Mouse (Mus musculus) limb, embryonic 14.5 days (tissue): Measurements from ENCODE around the gene Crtc1. TPM values are rescaled to one million over a fixed set of nuclear protein-coding genes. Genes with fewer than 3 reads are reported as not detected.

Experiments
- ATAC-seq: fragments of 200-750 bp; cut with Nextera tagmentation; 2 replicates; pipeline ENCODE4 v1.8.0; 2017; ENCODE audit warnings: low read depth, moderate number of reproducible peaks, moderate TSS enrichment; ENCODE audit not compliant: low FRiP score
- DNase-seq: peaks from one replicate; pipeline ENCODE4 v3.0.0-alpha.2; 2015; ENCODE audit warnings: low spot score
- H3K27ac ChIP-seq: fragments of 300-500 bp; sonication (generic); replicated peaks from 2 replicates; pipeline ENCODE4 v1.5.1; 2014; ENCODE audit warnings: low read depth, mild to moderate bottlenecking, low read length, moderate library complexity, mixed read lengths
- H3K27me3 ChIP-seq: fragments of 300-500 bp; sonication (generic); 2 replicates; pipeline ENCODE4 v1.6.1; 2014; ENCODE audit warnings: low read length, mixed read lengths; ENCODE audit not compliant: control insufficient read depth, insufficient read depth
- H3K36me3 ChIP-seq: fragments of 300-500 bp; sonication (generic); 2 replicates; pipeline ENCODE4 v1.6.1; 2014; ENCODE audit warnings: mild to moderate bottlenecking, low read length, moderate library complexity, mixed read lengths; ENCODE audit not compliant: control insufficient read depth, insufficient read depth
- H3K4me1 ChIP-seq: fragments of 300-500 bp; sonication (generic); 2 replicates; pipeline ENCODE4 v1.6.1; 2014; ENCODE audit warnings: antibody characterized with exemption, low read length, mixed read lengths; ENCODE audit not compliant: control insufficient read depth, insufficient read depth
- H3K4me2 ChIP-seq: fragments of 300-500 bp; sonication (generic); replicated peaks from 2 replicates; pipeline ENCODE4 v1.6.1; 2014; ENCODE audit warnings: low read depth, mild to moderate bottlenecking, low read length, moderate library complexity; ENCODE audit not compliant: severe bottlenecking
- H3K4me3 ChIP-seq: fragments of 300-500 bp; sonication (generic); replicated peaks from 2 replicates; pipeline ENCODE4 v1.5.1; 2014; ENCODE audit warnings: low read length
- H3K9ac ChIP-seq: fragments of 300-500 bp; sonication (generic); 2 replicates; pipeline ENCODE4 v1.6.1; 2014; ENCODE audit warnings: mild to moderate bottlenecking, low read depth, low read length, moderate library complexity; ENCODE audit not compliant: severe bottlenecking
- H3K9me3 ChIP-seq: fragments of 300-500 bp; sonication (generic); 2 replicates; pipeline ENCODE4 v1.6.1; 2016; ENCODE audit warnings: low read length; ENCODE audit not compliant: control insufficient read depth
- POLR2A ChIP-seq: fragments of 200-500 bp; IDR thresholded peaks from 2 replicates; pipeline ENCODE4 v1.8.0; 2012; ENCODE audit warnings: inconsistent platforms, mild to moderate bottlenecking, moderate library complexity, borderline replicate concordance; ENCODE audit not compliant: insufficient read depth, insufficient read length; ENCODE audit errors: extremely low read depth
- WGBS: fragments of 180-500 bp; shearing (Covaris S2); extraction: QIAGEN DNeasy Blood & Tissue Kit; methylation state at CpG from one replicate; pipeline ENCODE4 v1.1.7; 2014; 5-methylcytosine and 5-hydroxymethylcytosine counted together
- polyA plus RNA-seq, 2 experiments: library from polyadenylated mRNA; depleted of rRNA in 1 of 2; stranded (reverse) in 1 of 2; unstranded in 1 of 2; fragments of >200 nt; fragmentation: Nextera tagmentation in 1 of 2; extraction: Ambion mirVana in 1 of 2; gene quantifications; 2 replicates each; pipeline versions ENCODE4 v1.2.1 to v1.2.3; 2012 to 2014

Crtc1 gene
- polyA plus RNA-seq, 2 experiments: 26.3 to 37.8 TPM

DNA sequence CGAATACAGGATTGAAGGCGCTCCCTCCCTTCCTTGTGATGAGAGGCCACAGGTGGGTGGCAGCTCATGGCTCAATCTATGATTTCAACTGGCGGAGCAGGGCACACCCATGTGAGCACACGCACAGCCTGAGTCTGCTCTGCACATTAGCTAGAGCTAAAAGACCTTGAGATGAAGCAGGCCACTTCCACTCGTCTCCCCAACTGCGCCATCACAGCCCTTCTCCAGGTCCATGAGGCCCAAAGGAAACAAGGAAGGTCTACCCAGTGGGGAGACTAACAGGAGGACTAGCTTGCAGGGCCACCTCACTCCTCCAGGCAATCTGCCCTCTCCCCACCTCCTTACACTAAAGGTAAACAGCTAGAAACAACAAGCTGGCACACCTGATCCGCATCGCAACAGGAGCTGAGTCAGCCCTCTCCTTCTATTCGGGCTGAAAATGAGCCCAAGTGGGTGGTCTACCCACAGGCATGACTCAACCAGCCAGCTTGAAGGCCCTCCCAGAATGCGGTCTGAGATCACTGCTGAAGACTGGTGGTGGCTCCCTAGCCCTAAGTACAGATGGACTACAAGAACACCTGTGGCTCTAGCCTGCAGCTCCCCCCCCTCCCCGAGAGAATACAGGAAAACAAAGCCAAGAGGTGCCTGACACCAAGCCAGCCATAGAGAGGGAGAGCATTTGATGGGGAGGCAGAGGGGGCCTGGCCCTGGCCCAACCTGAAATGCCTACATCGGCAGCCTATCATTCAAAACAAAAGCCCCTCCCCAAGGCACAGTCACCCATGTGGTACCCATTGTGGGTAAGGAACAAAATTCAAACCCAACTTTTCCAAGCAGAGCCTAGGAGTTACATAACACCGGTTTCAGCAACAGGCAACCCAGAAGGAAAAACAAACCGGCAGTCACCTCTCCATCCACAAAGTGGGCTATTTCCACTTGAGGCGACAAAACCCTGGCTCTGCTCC, 88.1 kb downstream of the Crtc1 start:
- H3K27me3 ChIP-seq: no peaks in the 10 kb centered on the region
- peak overlapping the region; percentile 93 for H3K9ac ChIP-seq
- peak overlapping the region; percentile 95 for H3K4me2 ChIP-seq
- no peak for TF ChIP-seq POLR2A
- ATAC-seq (no peak), DNase-seq (no peak)
- peaks cover 34% of the 10 kb centered on the region for H3K36me3 ChIP-seq
- H3K27ac ChIP-seq: no peak overlapping the region
- peaks cover 28% of the 10 kb centered on the region for H3K4me1 ChIP-seq
- 39% methylated on average over 15 of the region's 15 CpGs for WGBS
- no peaks in the 10 kb centered on the region for H3K9me3 ChIP-seq
- peak overlapping the region; percentile 99 for H3K4me3 ChIP-seq

DNA sequence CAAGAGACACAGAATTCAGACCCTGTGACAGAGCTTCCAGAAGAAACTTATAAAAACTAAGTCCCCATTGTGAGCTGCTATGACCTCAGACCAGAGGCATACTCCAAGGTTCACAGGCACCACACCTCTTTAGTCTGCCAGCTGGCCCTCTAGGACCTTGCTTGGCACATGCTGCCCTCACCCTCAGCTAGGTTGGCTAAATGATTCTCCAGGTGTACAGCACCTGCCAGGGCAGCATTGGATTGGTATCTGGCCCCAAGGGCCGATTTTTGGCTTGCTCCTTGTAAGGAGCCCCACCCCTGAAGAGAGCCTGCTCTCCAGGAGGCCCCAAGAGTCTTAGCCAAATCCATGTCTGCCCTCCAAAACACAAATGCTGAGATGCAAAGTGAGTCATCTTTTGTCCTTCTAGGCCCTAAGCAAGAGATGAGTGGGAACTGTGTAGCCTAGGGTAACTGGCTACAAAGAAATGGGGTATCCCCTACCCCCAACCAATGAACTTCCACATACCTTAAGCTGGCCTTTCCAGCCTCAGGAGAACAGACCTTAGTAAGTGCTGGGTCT, 91.4 kb downstream of the Crtc1 start:
- Histone ChIP-seq H3K27ac (no peak overlapping the region), H3K9me3 (no peaks in the 10 kb centered on the region), H3K4me3 (no peak overlapping the region), H3K9ac (no peak overlapping the region), H3K4me1 (peaks cover 35% of the 10 kb centered on the region), H3K27me3 (no peaks in the 10 kb centered on the region), H3K4me2 (no peak overlapping the region), H3K36me3 (peaks cover 49% of the 10 kb centered on the region)
- 78% methylated on average over 1 of the region's 1 CpGs for WGBS
- no peak for TF ChIP-seq POLR2A
- ATAC-seq (no peak), DNase-seq (no peak)

DNA sequence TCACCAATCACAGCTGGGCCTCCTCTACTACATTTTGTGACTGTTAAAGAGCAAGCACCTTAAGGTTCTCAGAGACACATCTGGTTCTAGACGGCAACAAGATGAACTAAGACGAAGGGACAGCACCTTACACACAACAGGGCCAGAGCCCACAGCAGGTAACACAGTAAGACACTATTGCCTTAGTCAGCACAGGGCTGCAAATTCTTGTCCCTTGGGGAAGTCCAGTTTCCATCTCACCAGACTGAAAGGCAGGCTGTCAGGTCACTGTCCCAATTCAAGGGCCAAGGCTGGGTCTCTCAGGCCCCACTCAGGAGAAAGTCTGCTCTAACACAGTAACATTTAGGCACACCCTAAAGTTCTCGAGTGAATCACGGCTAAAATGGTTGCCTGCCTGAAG, 91.9 kb downstream of the Crtc1 start:
- Histone ChIP-seq H3K36me3 (peaks cover 52% of the 10 kb centered on the region), H3K4me2 (no peak overlapping the region), H3K4me1 (peaks cover 35% of the 10 kb centered on the region), H3K9ac (no peak overlapping the region), H3K27me3 (no peaks in the 10 kb centered on the region), H3K27ac (no peak overlapping the region), H3K4me3 (no peak overlapping the region), H3K9me3 (no peaks in the 10 kb centered on the region)
- ATAC-seq (no peak), DNase-seq (no peak)
- WGBS: 89% methylated on average over 4 of the region's 4 CpGs
- TF ChIP-seq POLR2A: no peak

DNA sequence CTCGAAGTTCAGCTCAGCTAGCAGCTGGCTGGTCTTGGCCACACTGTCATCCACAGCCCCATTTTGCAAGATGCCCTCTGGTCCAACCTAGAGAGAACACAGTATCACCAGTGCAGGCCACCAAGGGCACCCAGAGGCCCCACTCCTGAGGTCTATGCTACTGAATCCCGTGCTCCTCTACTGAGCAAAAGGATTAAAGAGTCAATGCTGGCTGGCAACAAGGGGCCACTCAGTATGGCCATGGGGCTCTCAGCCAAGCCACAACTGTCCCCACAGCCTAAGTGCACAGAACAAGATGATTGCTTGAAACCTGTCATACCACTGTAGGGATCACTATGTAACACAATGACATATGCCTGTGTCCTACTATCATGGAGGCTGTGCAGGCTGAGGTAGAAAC, 95.1 kb downstream of the Crtc1 start:
- WGBS: 93% methylated on average over 2 of the region's 2 CpGs
- H3K9me3 ChIP-seq: no peaks in the 10 kb centered on the region
- peaks cover 14% of the 10 kb centered on the region; the same call in 1 of the 2 replicates for H3K4me1 ChIP-seq
- H3K4me3 ChIP-seq: no peak overlapping the region
- H3K27me3 ChIP-seq: no peaks in the 10 kb centered on the region
- TF ChIP-seq POLR2A: no peak
- H3K4me2 ChIP-seq: no peak overlapping the region
- ATAC-seq (no peak), DNase-seq (no peak)
- peaks cover 69% of the 10 kb centered on the region for H3K36me3 ChIP-seq
- no peak overlapping the region for H3K9ac ChIP-seq
- no peak overlapping the region for H3K27ac ChIP-seq

DNA sequence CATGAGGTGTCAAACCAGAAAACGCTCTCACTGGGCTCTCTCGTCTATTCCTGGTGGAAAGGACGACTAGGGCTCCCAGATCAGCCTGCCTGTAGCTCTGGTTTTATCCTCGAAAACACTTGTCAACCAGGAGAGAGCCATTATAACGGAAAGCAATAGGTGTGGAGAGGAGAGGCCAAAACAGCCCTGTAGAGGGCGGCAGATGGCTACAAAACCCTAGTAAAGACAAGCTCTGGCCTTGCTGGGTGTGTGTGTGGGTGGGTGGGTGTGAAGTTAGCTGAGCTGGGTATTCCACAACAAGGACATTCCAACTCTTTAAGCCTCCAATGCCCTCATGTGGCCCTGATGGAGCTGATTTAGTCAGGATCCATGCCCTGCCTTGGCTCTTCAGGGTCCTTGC, 95.7 kb downstream of the Crtc1 start:
- H3K9ac ChIP-seq: no peak overlapping the region
- no peak for TF ChIP-seq POLR2A
- H3K9me3 ChIP-seq: no peaks in the 10 kb centered on the region
- H3K27me3 ChIP-seq: no peaks in the 10 kb centered on the region
- peaks cover 69% of the 10 kb centered on the region for H3K36me3 ChIP-seq
- no peak overlapping the region for H3K4me3 ChIP-seq
- DNase-seq (peak; percentile 51), ATAC-seq (peak; percentile 41; the same call in 1 of the 2 replicates)
- H3K27ac ChIP-seq: 0 out of 2 replicates have a peak overlapping the region, but pooled peaks have one; percentile 33
- WGBS: 41% methylated on average over 6 of the region's 6 CpGs
- H3K4me2 ChIP-seq: no peak overlapping the region
- H3K4me1 ChIP-seq: peaks cover 14% of the 10 kb centered on the region; the same call in 1 of the 2 replicates
